Mouse (Mus musculus): ENCODE measurements around the gene Spib. TPM values are rescaled to one million over a fixed set of nuclear protein-coding genes. Genes with fewer than 3 reads are reported as not detected.

Spib gene
- polyA plus RNA-seq, 1 experiment from 2014 or later = 0.05 TPM

DNA sequence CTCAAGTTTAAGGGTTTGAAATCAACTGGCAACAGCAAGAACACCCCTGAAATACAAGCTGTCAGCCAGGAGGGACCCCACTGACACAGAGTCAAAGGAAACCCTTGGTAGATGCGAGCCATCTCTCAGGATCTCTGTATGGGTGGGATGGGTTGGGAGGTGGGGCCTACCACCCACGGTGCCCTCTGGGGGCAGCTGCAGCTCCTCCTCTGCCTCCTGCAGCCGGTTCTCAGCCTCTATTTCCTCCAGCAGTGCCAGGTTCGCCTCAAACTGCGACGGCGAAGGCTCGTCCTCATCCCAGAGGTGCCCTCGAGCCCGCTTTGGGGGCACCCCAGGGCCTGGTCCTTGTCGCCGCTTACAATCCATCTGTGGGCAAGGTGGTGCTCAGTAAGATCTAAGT, 11.2 kb upstream of the Spib start:
- ATAC-seq (replicated peaks; ENCODE audit: low FRiP score) = no peak
- Histone ChIP-seq H3K4me2 (no peak overlapping the region), H3K9me3 (ENCODE audit: control insufficient read depth, low read length) (peaks cover 3% of the 10 kb centered on the region; the same call in 1 of the 2 replicates), H3K4me3 (ENCODE audit: low read depth, low read length) (no peak overlapping the region), H3K27ac (ENCODE audit: low read depth, low read length) (no peak overlapping the region), H3K36me3 (ENCODE audit: control insufficient read depth, insufficient read depth, low read length) (peaks cover 42% of the 10 kb centered on the region), H3K27me3 (replicated peaks; ENCODE audit: control insufficient read depth, insufficient read depth, low read length) (no peaks in the 10 kb centered on the region), H3K9ac (ENCODE audit: low read depth, low read length) (no peak overlapping the region), H3K4me1 (replicated peaks; ENCODE audit: control insufficient read depth, insufficient read depth, low read length) (peaks cover 9% of the 10 kb centered on the region)
- no peak for DNase-seq (ENCODE audit: low spot score)
- WGBS = 85% methylated on average over 12 of the region's 12 CpGs

DNA sequence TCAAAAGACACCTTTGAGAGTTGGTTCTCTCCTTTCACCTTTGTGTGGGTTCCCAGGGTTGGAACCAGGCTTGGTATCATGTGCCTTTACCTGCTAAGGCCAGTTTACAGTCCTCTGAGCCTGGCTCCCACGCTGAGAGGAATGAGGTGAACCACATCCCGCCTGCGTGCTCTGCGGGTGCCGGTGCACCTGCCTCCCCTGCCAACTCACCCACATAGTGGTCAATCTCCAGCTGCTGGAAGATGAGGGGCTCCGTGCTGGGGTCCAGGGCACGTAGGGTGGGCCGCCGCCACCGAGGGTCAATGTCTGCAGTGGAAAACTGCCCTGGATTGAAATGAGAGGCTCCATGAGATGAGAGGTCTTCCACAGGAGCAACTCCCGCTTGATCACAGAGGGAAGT, 10.7 kb upstream of the Spib start:
- peaks cover 47% of the 10 kb centered on the region for H3K36me3 ChIP-seq (ENCODE audit: control insufficient read depth, insufficient read depth, low read length)

DNA sequence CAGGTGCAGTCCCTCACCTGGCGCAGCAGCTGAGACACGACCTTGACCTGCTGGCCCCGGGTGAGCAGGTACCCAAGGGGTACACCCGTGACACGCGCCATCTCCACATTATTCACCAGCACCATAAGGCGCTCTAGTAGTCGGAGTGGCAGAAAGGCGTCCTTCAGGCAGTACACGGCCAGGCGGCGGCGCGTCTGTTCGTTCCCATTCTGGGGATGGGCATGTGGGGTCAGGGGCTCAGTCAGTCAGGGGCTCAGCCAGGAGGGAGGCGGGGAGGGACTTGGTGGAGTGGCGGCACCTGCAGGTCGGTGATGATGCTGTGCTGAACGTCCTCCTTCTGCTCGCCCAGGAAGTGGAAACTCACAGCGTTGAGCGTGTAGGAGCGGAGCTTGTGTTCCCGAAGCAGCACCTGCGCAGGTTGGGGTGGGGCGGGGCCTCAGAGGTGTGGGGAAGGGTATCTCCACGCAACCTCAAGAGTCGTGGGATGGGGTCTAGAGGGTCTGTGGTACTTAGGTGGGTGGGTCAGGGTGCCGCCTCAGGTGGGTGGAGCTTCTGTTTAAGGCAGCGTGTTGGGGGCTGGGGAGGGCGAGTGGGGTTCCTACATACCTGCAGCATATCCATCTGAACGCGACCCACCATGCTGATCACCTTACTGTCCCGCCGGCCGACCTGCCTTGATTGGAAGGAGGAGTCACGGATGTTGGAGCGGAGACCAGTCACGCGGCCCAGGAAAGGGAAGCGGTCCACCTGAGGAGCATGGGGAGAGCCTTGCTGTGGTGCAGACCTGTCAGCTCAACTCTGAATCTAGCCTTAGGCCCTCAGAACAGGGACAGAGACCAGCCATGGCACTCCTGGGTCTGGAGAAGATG, 7.1 kb upstream of the Spib start:
- WGBS = 94% methylated on average over 41 of the region's 41 CpGs
- no peak for ATAC-seq (replicated peaks; ENCODE audit: low FRiP score)
- H3K4me3 ChIP-seq (ENCODE audit: low read depth, low read length) = no peak overlapping the region

More for the DNA sequence above, 10.7 kb upstream of the Spib start:
- Histone ChIP-seq H3K4me1 (replicated peaks; ENCODE audit: control insufficient read depth, insufficient read depth, low read length) (peaks cover 7% of the 10 kb centered on the region), H3K9ac (ENCODE audit: low read depth, low read length) (no peak overlapping the region), H3K9me3 (ENCODE audit: control insufficient read depth, low read length) (peaks cover 3% of the 10 kb centered on the region; the same call in 1 of the 2 replicates), H3K27ac (ENCODE audit: low read depth, low read length) (no peak overlapping the region), H3K27me3 (replicated peaks; ENCODE audit: control insufficient read depth, insufficient read depth, low read length) (no peaks in the 10 kb centered on the region), H3K4me3 (ENCODE audit: low read depth, low read length) (no peak overlapping the region), H3K4me2 (no peak overlapping the region)
- DNase-seq (ENCODE audit: low spot score) (no peak), ATAC-seq (replicated peaks; ENCODE audit: low FRiP score) (no peak)
- WGBS = 97% methylated on average over 11 of the region's 11 CpGs

GRCm38 (mm10) chr7:44537496-44537895, 5.6 kb upstream of the Spib start:
- ATAC-seq (replicated peaks; ENCODE audit: low FRiP score) = no peak
- no peak overlapping the region for H3K4me2 ChIP-seq
- no peak overlapping the region for H3K27ac ChIP-seq (ENCODE audit: low read depth, low read length)
- H3K36me3 ChIP-seq (ENCODE audit: control insufficient read depth, insufficient read depth, low read length) = peaks cover 68% of the 10 kb centered on the region
- DNase-seq (ENCODE audit: low spot score) = no peak
- no peaks in the 10 kb centered on the region for H3K9me3 ChIP-seq (ENCODE audit: control insufficient read depth, low read length)
- no peak overlapping the region for H3K4me3 ChIP-seq (ENCODE audit: low read depth, low read length)
- no peak overlapping the region for H3K9ac ChIP-seq (ENCODE audit: low read depth, low read length)
- no peaks in the 10 kb centered on the region for H3K27me3 ChIP-seq (replicated peaks; ENCODE audit: control insufficient read depth, insufficient read depth, low read length)
- no peaks in the 10 kb centered on the region for H3K4me1 ChIP-seq (replicated peaks; ENCODE audit: control insufficient read depth, insufficient read depth, low read length)
- WGBS = 94% methylated on average over 13 of the region's 13 CpGs

More for the DNA sequence above, 7.1 kb upstream of the Spib start:
- Histone ChIP-seq H3K4me2 (no peak overlapping the region), H3K27me3 (replicated peaks; ENCODE audit: control insufficient read depth, insufficient read depth, low read length) (no peaks in the 10 kb centered on the region), H3K9ac (ENCODE audit: low read depth, low read length) (no peak overlapping the region), H3K9me3 (ENCODE audit: control insufficient read depth, low read length) (no peaks in the 10 kb centered on the region), H3K36me3 (ENCODE audit: control insufficient read depth, insufficient read depth, low read length) (peaks cover 59% of the 10 kb centered on the region), H3K27ac (ENCODE audit: low read depth, low read length) (no peak overlapping the region), H3K4me1 (replicated peaks; ENCODE audit: control insufficient read depth, insufficient read depth, low read length) (no peaks in the 10 kb centered on the region)
- no peak for DNase-seq (ENCODE audit: low spot score)

GRCm38 (mm10) chr7:44537009-44537408, 5.1 kb upstream of the Spib start:
- Histone ChIP-seq H3K27ac (ENCODE audit: low read depth, low read length) (no peak overlapping the region), H3K9ac (ENCODE audit: low read depth, low read length) (no peak overlapping the region), H3K27me3 (replicated peaks; ENCODE audit: control insufficient read depth, insufficient read depth, low read length) (no peaks in the 10 kb centered on the region), H3K4me1 (replicated peaks; ENCODE audit: control insufficient read depth, insufficient read depth, low read length) (no peaks in the 10 kb centered on the region), H3K4me3 (ENCODE audit: low read depth, low read length) (no peak overlapping the region), H3K9me3 (ENCODE audit: control insufficient read depth, low read length) (no peaks in the 10 kb centered on the region), H3K36me3 (ENCODE audit: control insufficient read depth, insufficient read depth, low read length) (peaks cover 65% of the 10 kb centered on the region), H3K4me2 (no peak overlapping the region)
- DNase-seq (ENCODE audit: low spot score) (no peak), ATAC-seq (replicated peaks; ENCODE audit: low FRiP score) (no peak)
- WGBS = 83% methylated on average over 7 of the region's 7 CpGs

GRCm38 (mm10) chr7:44536590-44536968, 4.7 kb upstream of the Spib start:
- WGBS = 90% methylated on average over 6 of the region's 6 CpGs
- H3K4me2 ChIP-seq = no peak overlapping the region
- ATAC-seq (replicated peaks; ENCODE audit: low FRiP score) (no peak), DNase-seq (ENCODE audit: low spot score) (no peak)
- no peak overlapping the region for H3K9ac ChIP-seq (ENCODE audit: low read depth, low read length)
- no peak overlapping the region for H3K4me3 ChIP-seq (ENCODE audit: low read depth, low read length)
- H3K27ac ChIP-seq (ENCODE audit: low read depth, low read length) = no peak overlapping the region
- H3K27me3 ChIP-seq (replicated peaks; ENCODE audit: control insufficient read depth, insufficient read depth, low read length) = no peaks in the 10 kb centered on the region
- no peaks in the 10 kb centered on the region for H3K9me3 ChIP-seq (ENCODE audit: control insufficient read depth, low read length)
- H3K36me3 ChIP-seq (ENCODE audit: control insufficient read depth, insufficient read depth, low read length) = peaks cover 62% of the 10 kb centered on the region
- H3K4me1 ChIP-seq (replicated peaks; ENCODE audit: control insufficient read depth, insufficient read depth, low read length) = no peaks in the 10 kb centered on the region

DNA sequence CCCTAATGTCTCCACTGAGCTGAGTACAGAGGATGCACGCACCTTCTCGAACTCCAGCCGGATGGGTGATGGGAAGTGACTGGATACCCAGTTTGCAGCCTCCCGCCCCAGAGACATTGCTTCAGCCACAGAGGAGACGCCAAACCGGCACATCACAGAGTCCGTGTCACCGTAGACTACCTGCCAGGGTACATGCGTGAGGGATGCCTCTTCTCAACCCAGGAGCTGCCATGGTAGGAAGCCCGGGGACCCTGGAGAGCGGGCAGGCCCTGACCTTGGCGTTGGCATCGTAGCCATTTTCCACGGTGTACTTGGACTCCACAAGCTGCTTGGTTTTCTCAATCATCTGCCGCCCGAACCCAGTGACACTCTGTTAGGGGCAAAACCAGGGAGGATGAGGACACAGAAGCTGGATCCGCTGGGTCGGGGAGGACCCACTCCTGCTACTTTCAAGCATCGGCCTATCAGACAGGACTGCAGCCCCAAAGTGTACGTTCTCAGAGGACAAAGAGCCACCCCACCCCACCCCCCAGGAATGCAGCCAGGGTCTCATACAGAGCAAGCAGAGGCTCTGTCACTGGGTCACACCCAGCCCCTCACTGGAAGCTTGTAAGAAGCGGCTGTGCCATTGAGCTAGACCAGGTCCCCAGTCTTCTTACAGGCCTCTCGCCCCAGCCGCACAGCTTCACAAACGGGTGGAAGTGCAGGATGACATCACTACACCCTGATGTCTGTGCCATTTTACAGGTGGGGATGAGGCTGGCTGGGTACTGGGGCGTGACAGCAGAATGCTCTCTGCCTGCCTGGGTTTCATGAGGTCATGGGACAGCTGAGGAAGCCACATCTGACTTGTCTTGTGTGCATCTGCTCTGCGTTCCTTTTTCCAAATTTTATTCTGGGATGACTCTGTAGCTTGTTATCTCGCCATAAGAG, 4.1 kb upstream of the Spib start:
- H3K4me2 ChIP-seq = no peak overlapping the region
- no peak overlapping the region for H3K4me3 ChIP-seq (ENCODE audit: low read depth, low read length)
- H3K4me1 ChIP-seq (replicated peaks; ENCODE audit: control insufficient read depth, insufficient read depth, low read length) = no peaks in the 10 kb centered on the region; the same call in 1 of the 2 replicates
- DNase-seq (ENCODE audit: low spot score) (no peak), ATAC-seq (replicated peaks; ENCODE audit: low FRiP score) (no peak)
- H3K36me3 ChIP-seq (ENCODE audit: control insufficient read depth, insufficient read depth, low read length) = peaks cover 60% of the 10 kb centered on the region
- 93% methylated on average over 27 of the region's 27 CpGs for WGBS
- H3K9me3 ChIP-seq (ENCODE audit: control insufficient read depth, low read length) = no peaks in the 10 kb centered on the region
- H3K9ac ChIP-seq (ENCODE audit: low read depth, low read length) = no peak overlapping the region
- no peak overlapping the region for H3K27ac ChIP-seq (ENCODE audit: low read depth, low read length)
- no peaks in the 10 kb centered on the region for H3K27me3 ChIP-seq (replicated peaks; ENCODE audit: control insufficient read depth, insufficient read depth, low read length)

DNA sequence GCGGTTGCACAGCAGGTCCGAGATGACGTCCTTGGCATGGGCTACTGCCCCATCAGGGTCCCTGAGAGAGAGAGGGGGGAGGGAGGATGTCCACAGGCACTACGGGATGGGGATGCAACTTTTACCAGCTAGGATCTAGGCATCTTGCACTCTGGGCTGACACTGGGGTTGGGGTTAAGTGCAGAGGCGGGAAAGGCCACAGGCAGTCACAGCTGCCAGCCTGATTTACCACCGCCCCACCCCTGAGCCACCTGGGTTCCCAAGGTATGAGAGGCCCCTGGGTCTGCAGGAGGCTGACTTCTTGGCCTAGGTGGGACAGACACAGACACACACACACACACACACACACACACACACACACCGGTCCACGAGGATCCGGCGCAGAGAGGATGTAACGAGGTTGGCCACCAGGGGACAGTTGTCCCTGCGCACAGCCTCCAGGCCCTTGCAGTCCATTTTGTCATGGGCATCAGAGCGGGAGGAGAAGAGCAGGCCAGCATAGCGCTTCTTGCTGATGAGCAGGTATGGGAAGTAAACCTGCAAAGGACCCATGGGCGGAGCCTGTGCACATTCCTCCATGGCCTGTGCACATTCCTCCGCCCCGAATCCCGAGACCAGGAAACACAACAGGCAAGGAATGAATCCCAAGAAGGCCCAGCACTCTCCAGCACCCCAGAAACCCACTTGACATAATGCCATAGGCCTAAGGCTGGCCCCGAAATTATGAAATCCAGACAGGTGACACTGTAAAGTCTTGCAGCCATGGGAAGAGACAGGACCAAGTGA, 3.0 kb upstream of the Spib start:
- Histone ChIP-seq H3K4me2 (no peak overlapping the region), H3K36me3 (ENCODE audit: control insufficient read depth, insufficient read depth, low read length) (peaks cover 50% of the 10 kb centered on the region), H3K9ac (ENCODE audit: low read depth, low read length) (no peak overlapping the region), H3K4me3 (ENCODE audit: low read depth, low read length) (no peak overlapping the region), H3K27ac (ENCODE audit: low read depth, low read length) (no peak overlapping the region), H3K27me3 (replicated peaks; ENCODE audit: control insufficient read depth, insufficient read depth, low read length) (no peaks in the 10 kb centered on the region), H3K9me3 (ENCODE audit: control insufficient read depth, low read length) (no peaks in the 10 kb centered on the region), H3K4me1 (replicated peaks; ENCODE audit: control insufficient read depth, insufficient read depth, low read length) (no peaks in the 10 kb centered on the region; the same call in 1 of the 2 replicates)
- WGBS = 88% methylated on average over 19 of the region's 19 CpGs
- ATAC-seq (replicated peaks; ENCODE audit: low FRiP score) (no peak), DNase-seq (ENCODE audit: low spot score) (no peak)
